In the genomic region with DNA sequence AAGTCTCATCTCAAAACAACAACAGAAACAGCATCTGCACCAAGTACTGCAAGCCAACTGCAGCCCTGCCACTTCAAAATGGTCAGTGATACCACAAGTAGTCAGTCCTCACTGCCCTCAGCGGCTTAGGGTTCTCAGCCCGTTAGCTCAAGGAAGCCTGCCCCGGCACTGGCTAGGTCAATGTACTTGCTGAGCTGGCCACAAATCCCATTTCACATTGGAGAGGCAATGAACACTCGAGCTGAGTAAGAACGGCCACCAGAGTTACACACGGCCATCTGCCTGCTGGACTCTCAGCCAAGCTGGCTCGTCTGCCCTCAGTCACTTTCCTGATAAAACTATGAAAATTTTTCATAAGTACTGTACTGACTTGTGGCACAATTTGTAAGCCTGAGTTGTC, we compare ENCODE assay signal across 18 mouse cellular contexts.
A peak's percentile ranks its signal among the peaks of the same experiment; 100 is the strongest.
DNase-seq lines count a peak whose midpoint lies in the region.
"Had no signal": no experiment of that assay in that cellular context is flagged by ENCODE, and none has a peak within 500 bp of the region (broad histone marks: within the 10 kb centered on the region; RNA-seq: fewer than 3 reads in every experiment).

No protein-coding gene starts in this region.

- H3K9me3 ChIP-seq in heart, embryonic 10.5 days, result no peaks in the 10 kb centered on the region
- H3K9me3 ChIP-seq: heart, embryonic 15.5 days; midbrain, embryonic 15.5 days had no signal

- H3K36me3 ChIP-seq in heart, embryonic 10.5 days, result no peaks in the 10 kb centered on the region
- H3K36me3 ChIP-seq: heart, embryonic 15.5 days; midbrain, embryonic 15.5 days had no signal

- H3K27me3 ChIP-seq in heart, embryonic 10.5 days (ENCODE audit: insufficient read depth, poor library complexity, severe bottlenecking), result no peaks in the 10 kb centered on the region
- H3K27me3 ChIP-seq: heart, embryonic 15.5 days; midbrain, embryonic 15.5 days had no signal

- WGBS in heart, embryonic 10.5 days, result 83% methylated on average over 7 of the region's 7 CpGs

- H3K4me1 ChIP-seq in heart, embryonic 10.5 days, result no peaks in the 10 kb centered on the region
- H3K4me1 ChIP-seq: midbrain, embryonic 15.5 days had no signal

- H3K4me3 ChIP-seq in heart, embryonic 10.5 days, result no peak overlapping the region
- H3K4me3 ChIP-seq: heart, embryonic 15.5 days; midbrain, embryonic 15.5 days had no signal

- H3K27ac ChIP-seq in heart, embryonic 10.5 days, result no peak overlapping the region
- H3K27ac ChIP-seq: heart, embryonic 15.5 days; liver, embryonic 14.5 days; midbrain, embryonic 15.5 days had no signal

- DNase-seq in heart, adult 11 months, result peak; percentile 89
- no peak for DNase-seq in heart, embryonic 10.5 days (ENCODE audit: low spot score)
- DNase-seq in cerebellum, adult 11 months, result peak; percentile 51
- DNase-seq in cerebellum, adult 9-10 months, result peak; percentile 71
- peak; percentile 53 to 57 for DNase-seq in cerebellum, postnatal 36 days
- DNase-seq in lung, postnatal 36 days, result no peak
- DNase-seq in kidney, adult 9 months, result no peak
- DNase-seq: adrenal gland, postnatal 25 days; gastrocnemius, postnatal 10 days; kidney, adult 18-20 months; kidney, postnatal 4 days; liver; lung, adult 2 months; lung, postnatal 10 days; thymus, postnatal 4 days had no signal

Comparison
In these comparisons a context has a peak if more than half of its experiments do, and no peak if none do; other contexts are left out.
1. DNase-seq: peak in heart, adult 11 months (single experiment), cerebellum, adult 11 months (single experiment), cerebellum, adult 9-10 months (single experiment) and cerebellum, postnatal 36 days (2 of 2); none in heart, embryonic 10.5 days (single experiment), lung, postnatal 36 days (single experiment) and kidney, adult 9 months (single experiment).